Mouse (Mus musculus) G1E (cell line): ENCODE results near the gene Hes3. TPM values are rescaled to one million over a fixed set of nuclear protein-coding genes. Genes with fewer than 3 reads are reported as not detected.
A peak's percentile ranks its signal among the peaks of the same experiment; 100 is the strongest.

Experiments
- ATAC-seq: 2 replicates; pipeline ENCODE4 v1.8.0; 2016; ENCODE audit warnings: mild to moderate bottlenecking; ENCODE audit not compliant: insufficient number of reproducible peaks, poor library complexity, low FRiP score, severe bottlenecking; ENCODE audit errors: extremely low read depth
- DNase-seq: peaks from one replicate; pipeline ENCODE4 v3.0.0; 2012; ENCODE audit warnings: low spot score
- H3K27me3 ChIP-seq: 2 replicates; pipeline ENCODE4 v1.6.1; 2012; ENCODE audit warnings: mild to moderate bottlenecking, low read length, inconsistent platforms; ENCODE audit not compliant: insufficient read depth
- H3K36me3 ChIP-seq: replicated peaks from 2 replicates; pipeline ENCODE3; 2012; ENCODE audit warnings: mild to moderate bottlenecking, inconsistent platforms
- H3K4me1 ChIP-seq: 2 replicates; pipeline ENCODE4 v1.6.1; 2012; ENCODE audit warnings: low read depth, low read length, inconsistent platforms, mixed read lengths; ENCODE audit not compliant: insufficient read depth
- H3K4me3 ChIP-seq: 2 replicates; pipeline ENCODE4 v1.5.1; 2012; ENCODE audit warnings: low read depth, mild to moderate bottlenecking, inconsistent platforms, low read length, moderate library complexity, mixed read lengths
- H3K9me3 ChIP-seq: replicated peaks from 2 replicates; pipeline ENCODE4 v1.6.1; 2012; ENCODE audit warnings: inconsistent platforms
- CTCF ChIP-seq: IDR thresholded peaks from 2 replicates; pipeline ENCODE4 v1.5.1; 2012; ENCODE audit warnings: low read depth, low read length, inconsistent platforms, mixed read lengths
- GATA1 ChIP-seq: IDR thresholded peaks from 2 replicates; pipeline ENCODE4 v1.6.1; 2012; ENCODE audit warnings: borderline replicate concordance, low read length, inconsistent platforms, mixed read lengths
- GATA2 ChIP-seq: IDR thresholded peaks from 2 replicates; pipeline ENCODE4 v1.6.1; 2012; ENCODE audit warnings: low read depth, low read length, inconsistent platforms, borderline replicate concordance
- POLR2AphosphoS5 ChIP-seq: IDR thresholded peaks from 2 replicates; pipeline ENCODE4 v1.6.1; 2012; ENCODE audit warnings: low read depth, low read length, inconsistent platforms; ENCODE audit not compliant: insufficient replicate concordance
- TAL1 ChIP-seq: conservative IDR thresholded peaks from 2 replicates; pipeline ENCODE4 v1.6.1; 2012; ENCODE audit warnings: low read depth, low read length, inconsistent platforms, mixed read lengths
- polyA plus RNA-seq: library from polyadenylated mRNA; stranded (reverse); fragments of >175 nt; gene quantifications from 2 replicates; pipeline ENCODE4 v1.2.3, GENCODE M21; 2012
- total RNA-seq, 2 experiments: library from RNA; stranded (forward) in 1 of 2; stranded (reverse) in 1 of 2; fragments of 200-1000 nt in 1 of 2; fragments of >200 nt in 1 of 2; fragmentation: Nextera tagmentation in 1 of 2; gene quantifications; 2 replicates each; pipeline ENCODE4 v1.2.3; 2014 to 2017

The Hes3 gene
- total and polyA plus RNA-seq, 3 experiments: not detected

- DNase-seq (no peak), ATAC-seq (no peak)
- Histone ChIP-seq H3K36me3 (peaks cover 14% of the 10 kb centered on the region), H3K27me3 (peaks cover 21% of the 10 kb centered on the region; the same call in 1 of the 2 replicates), H3K4me1 (peaks cover 8% of the 10 kb centered on the region), H3K4me3 (no peak overlapping the region), H3K9me3 (peaks cover 14% of the 10 kb centered on the region)
- TF ChIP-seq CTCF (peak; percentile 53), GATA1 (no peak)
Measured at GRCm38 (mm10) chr4:152276389-152277347, 14.8 kb downstream of the Hes3 start.

DNA sequence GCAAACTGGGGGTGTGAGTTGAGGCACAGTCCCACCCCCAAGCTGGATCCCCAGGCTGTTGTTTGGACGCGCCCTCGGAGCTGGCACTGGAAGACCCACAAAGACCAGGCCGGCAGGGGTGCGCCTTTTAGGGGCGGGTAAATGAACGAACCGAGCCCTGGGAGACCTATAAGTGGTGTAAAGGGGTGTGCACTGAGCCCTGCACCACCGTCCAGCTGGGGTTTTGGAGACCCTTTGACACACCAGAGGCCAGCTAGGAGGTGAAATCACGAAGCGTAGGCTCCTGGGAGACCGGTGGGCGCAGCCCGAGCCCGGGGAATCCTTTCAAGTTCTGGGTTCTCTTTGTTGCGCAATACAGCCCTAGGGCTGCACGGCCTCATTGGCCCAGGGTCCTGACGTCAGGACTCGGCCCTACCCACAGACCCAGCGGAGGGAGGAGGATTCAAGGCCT, 16.8 kb downstream of the Hes3 start:
- ATAC-seq: no peak
- TF ChIP-seq TAL1: no peak
- TF ChIP-seq GATA1: no peak
- H3K4me1 ChIP-seq: peaks cover 8% of the 10 kb centered on the region
- peaks cover 33% of the 10 kb centered on the region for H3K36me3 ChIP-seq
- H3K9me3 ChIP-seq: peaks cover 8% of the 10 kb centered on the region
- H3K27me3 ChIP-seq: peaks cover 16% of the 10 kb centered on the region; the same call in 1 of the 2 replicates
- no peak for DNase-seq
- H3K4me3 ChIP-seq: no peak overlapping the region; the same call in 1 of the 2 replicates

DNA sequence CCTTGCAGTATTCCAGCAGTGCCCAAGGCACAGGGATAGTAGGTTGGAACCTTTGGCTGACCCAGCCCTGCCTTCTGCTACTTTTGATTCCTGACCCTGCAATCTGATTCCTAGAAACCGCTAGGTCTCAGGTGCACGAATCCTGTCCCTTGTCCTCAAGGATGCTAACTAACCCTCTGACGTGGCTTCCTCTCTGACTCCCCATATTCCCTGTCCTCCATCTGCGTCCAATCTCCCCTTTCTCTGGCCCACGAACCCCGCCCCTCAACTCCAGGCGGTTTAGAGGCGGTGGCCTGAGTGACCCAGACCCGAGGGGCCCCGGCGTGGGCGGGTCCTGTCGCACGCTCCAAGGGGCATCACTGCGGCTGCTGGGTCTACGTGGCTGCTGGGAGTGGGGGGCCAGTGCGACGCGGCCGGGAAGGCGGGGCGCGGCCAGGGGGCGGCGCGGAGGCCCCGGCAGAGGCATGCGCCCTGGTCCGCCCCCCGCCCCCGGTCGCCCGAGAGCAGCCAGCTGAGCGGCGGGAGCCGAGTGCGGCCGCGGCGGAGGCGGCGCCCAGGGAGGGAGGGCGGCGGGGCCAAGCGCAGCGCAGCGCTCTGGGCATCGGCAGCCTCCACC, 17.7 kb downstream of the Hes3 start, which contains the start of gene Gpr153:
Gene Gpr153, plus strand, starts transcription at position 612 of the 616 bp plus-strand sequence.
- peaks cover 5% of the 10 kb centered on the region for H3K9me3 ChIP-seq
- H3K4me3 ChIP-seq: peak within 1 kb of the TSS; percentile 20; the same call in 1 of the 2 replicates
- peaks cover 43% of the 10 kb centered on the region for H3K36me3 ChIP-seq
- TF ChIP-seq GATA2: no peak
- no peak for TF ChIP-seq GATA1
- TF ChIP-seq TAL1: no peak
- TF ChIP-seq CTCF: no peak
- TF ChIP-seq POLR2AphosphoS5: no peak
- ATAC-seq: no peak
- no peak for DNase-seq
- H3K4me1 ChIP-seq: peaks cover 8% of the 10 kb centered on the region
- H3K27me3 ChIP-seq: peaks cover 15% of the 10 kb centered on the region; the same call in 1 of the 2 replicates

- DNase-seq (no peak), ATAC-seq (no peak)
- no peak for TF ChIP-seq POLR2AphosphoS5
- Histone ChIP-seq H3K9me3 (peaks cover 5% of the 10 kb centered on the region), H3K36me3 (peaks cover 48% of the 10 kb centered on the region), H3K27me3 (peaks cover 15% of the 10 kb centered on the region; the same call in 1 of the 2 replicates), H3K4me3 (no peak overlapping the region), H3K4me1 (peaks cover 8% of the 10 kb centered on the region)
Measured at GRCm38 (mm10) chr4:152273191-152273590, 18.3 kb downstream of the Hes3 start.

- Histone ChIP-seq H3K9me3 (peaks cover 5% of the 10 kb centered on the region), H3K4me1 (peaks cover 8% of the 10 kb centered on the region), H3K27me3 (peaks cover 15% of the 10 kb centered on the region; the same call in 1 of the 2 replicates), H3K4me3 (no peak overlapping the region), H3K36me3 (peaks cover 55% of the 10 kb centered on the region)
- no peak for ATAC-seq
- TF ChIP-seq GATA2 (no peak), CTCF (no peak), POLR2AphosphoS5 (no peak), GATA1 (no peak), TAL1 (no peak)
- DNase-seq: no peak
Measured at GRCm38 (mm10) chr4:152272449-152273049, 18.9 kb downstream of the Hes3 start.

DNA sequence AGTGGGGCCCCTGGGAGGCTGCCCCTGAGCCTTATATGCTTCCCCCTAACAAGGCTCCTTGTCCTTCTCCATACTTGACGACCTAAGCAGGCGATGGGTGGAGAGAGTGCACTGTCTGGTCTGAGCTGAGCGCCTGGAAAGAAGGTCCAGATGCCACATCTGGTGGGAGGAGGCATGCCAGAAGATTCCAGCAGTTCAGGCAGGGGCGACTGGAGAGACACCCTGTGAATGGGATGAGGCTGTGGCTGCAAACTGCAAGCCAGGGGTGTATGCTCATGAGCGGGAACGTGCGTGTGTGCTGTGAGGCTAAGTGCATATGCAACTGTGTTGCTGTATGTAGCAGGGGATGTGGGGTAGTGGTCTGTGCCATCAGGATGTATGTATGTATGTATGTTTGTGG, 19.5 kb downstream of the Hes3 start:
- peaks cover 59% of the 10 kb centered on the region for H3K36me3 ChIP-seq
- H3K27me3 ChIP-seq: peaks cover 15% of the 10 kb centered on the region; the same call in 1 of the 2 replicates
- no peak for DNase-seq
- TF ChIP-seq TAL1: no peak
- no peak for ATAC-seq
- H3K4me3 ChIP-seq: no peak overlapping the region
- H3K9me3 ChIP-seq: peaks cover 5% of the 10 kb centered on the region
- peaks cover 8% of the 10 kb centered on the region for H3K4me1 ChIP-seq
